Mouse (Mus musculus): ENCODE results near the gene Tor2a.

The Tor2a gene

GRCm38 (mm10) chr2:32728463-32728862 lies 28.6 kb upstream of the Tor2a start:
- DNase-seq (ENCODE audit: extremely low spot score, low read depth, low spot score), result no peak

DNA sequence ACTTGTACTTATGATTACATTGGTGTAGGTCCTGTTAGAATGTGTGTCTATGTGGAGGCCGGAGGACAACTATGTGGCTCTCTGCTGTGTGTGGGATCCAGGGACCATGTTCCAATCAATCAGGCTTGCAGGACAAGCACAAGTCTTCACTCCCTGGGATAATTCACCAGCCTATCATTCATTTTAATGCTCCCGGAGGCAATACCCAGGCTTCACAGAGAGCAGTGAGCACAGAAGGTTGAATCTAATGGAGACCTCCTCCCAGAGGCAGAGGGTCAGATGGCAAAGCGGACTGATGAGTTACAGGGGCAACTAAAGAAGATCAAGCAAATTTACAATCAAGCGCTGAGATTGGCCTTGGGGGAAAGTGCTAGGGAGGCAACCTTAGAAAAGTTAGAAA lies 27.5 kb upstream of the Tor2a start:
- DNase-seq (ENCODE audit: extremely low spot score, low read depth, low spot score), result no peak

GRCm38 (mm10) chr2:32730854-32731253 lies 26.2 kb upstream of the Tor2a start:
- peak; percentile 61 for DNase-seq (ENCODE audit: extremely low spot score, low read depth, low spot score)

- DNase-seq (ENCODE audit: extremely low spot score, low read depth, low spot score), result no peak
These were observed 25.1 kb upstream of the Tor2a start for GRCm38 (mm10) chr2:32731911-32732310.

DNA sequence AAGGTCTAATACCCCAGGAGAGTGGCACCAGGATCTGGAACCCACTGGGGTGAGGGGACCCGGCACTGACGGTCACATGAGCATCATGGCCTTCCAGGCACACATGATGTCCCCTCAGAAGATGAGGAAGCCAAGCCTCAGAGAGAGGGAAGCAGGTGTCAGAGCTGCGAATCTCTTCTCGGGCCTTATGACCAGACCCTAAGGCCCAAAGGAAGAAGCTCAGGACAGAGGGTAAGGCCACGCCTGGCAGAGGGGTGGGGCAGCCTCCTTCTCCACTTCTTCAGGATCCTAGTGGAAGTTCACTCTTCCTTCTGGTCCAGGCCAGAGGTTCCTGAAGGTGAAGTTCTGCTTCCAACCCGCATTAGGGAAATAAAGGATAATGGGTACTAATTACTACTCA lies 24.3 kb upstream of the Tor2a start:
- DNase-seq (ENCODE audit: extremely low spot score, low read depth, low spot score), result no peak

- DNase-seq (ENCODE audit: extremely low spot score, low read depth, low spot score), result no peak
These were observed 22.6 kb upstream of the Tor2a start for GRCm38 (mm10) chr2:32734480-32734879.

DNA sequence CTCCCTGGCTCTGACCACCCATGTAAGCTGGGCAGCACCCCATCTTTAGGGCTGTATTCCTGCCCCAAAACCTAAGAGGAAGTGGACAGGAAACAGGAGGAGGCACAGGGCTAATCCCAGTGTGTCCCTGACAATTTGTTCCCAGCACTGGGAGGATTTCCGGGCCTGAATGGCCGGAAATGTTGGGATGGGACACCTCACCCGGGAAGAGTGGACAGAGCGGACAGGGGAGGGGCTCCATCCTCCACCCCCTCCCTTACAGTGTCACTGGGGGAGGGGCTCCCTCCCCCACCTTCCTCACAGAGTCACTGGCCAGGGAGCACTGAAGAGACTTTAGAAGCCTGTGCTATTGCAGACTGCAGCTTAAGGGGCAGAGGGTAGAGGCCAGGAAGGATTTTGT lies 22.1 kb upstream of the Tor2a start:
- DNase-seq (ENCODE audit: extremely low spot score, low read depth, low spot score), result no peak

DNA sequence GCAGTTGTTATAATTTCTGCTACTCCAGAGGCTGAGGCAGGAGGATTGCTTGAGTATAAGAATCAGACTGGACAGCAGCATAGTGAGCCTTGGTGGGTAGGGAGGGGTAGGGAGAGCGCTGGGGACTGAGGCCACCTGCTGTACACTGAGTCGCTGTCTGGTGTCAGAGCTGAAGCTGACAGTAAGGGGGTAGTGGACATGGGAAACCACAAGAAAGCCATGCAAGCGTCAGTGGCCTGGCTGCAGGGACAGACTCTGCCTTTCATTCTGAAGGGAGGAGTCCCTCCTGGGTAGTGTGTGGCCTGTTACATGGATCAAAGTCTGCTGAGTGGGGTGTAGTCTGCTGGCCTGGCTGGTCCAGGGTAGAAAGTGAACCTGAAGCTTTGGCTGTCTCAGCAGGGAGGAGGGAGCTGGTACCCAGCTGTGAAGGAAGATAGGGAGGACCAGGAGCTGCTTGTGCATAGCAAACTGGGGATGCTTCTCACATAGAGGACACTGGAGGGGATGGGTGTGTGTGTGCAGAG lies 20.7 kb upstream of the Tor2a start:
- DNase-seq (ENCODE audit: extremely low spot score, low read depth, low spot score), result no peak

DNA sequence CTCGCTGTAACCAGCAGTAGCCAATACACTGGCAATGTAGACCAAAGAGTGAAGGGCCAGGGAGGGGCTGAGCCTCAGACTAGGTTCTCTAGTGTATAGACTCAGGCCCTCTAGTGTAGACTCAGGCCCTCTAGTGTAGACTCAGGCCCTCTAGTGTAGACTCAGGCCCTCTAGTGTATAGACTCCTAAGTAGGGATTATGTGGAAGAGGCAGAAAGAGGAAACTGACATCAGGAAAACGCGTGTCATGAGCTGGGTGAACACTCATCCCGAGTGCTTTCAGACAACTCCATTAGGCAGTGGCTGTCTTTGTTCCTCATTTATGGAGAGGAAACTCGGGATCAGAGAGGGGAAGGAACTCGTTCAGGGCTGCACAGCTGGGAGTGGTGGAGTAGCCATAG lies 20.0 kb upstream of the Tor2a start:
- DNase-seq (ENCODE audit: extremely low spot score, low read depth, low spot score), result no peak

GRCm38 (mm10) chr2:32739311-32739710 lies 17.7 kb upstream of the Tor2a start:
- DNase-seq (ENCODE audit: extremely low spot score, low read depth, low spot score), result no peak

GRCm38 (mm10) chr2:32740916-32741272 lies 16.1 kb upstream of the Tor2a start, which contains the start of gene 6330409D20Rik:
6330409D20Rik (minus strand) TSS chr2:32741016.
- DNase-seq (ENCODE audit: extremely low spot score, low read depth, low spot score), result no peak

DNA sequence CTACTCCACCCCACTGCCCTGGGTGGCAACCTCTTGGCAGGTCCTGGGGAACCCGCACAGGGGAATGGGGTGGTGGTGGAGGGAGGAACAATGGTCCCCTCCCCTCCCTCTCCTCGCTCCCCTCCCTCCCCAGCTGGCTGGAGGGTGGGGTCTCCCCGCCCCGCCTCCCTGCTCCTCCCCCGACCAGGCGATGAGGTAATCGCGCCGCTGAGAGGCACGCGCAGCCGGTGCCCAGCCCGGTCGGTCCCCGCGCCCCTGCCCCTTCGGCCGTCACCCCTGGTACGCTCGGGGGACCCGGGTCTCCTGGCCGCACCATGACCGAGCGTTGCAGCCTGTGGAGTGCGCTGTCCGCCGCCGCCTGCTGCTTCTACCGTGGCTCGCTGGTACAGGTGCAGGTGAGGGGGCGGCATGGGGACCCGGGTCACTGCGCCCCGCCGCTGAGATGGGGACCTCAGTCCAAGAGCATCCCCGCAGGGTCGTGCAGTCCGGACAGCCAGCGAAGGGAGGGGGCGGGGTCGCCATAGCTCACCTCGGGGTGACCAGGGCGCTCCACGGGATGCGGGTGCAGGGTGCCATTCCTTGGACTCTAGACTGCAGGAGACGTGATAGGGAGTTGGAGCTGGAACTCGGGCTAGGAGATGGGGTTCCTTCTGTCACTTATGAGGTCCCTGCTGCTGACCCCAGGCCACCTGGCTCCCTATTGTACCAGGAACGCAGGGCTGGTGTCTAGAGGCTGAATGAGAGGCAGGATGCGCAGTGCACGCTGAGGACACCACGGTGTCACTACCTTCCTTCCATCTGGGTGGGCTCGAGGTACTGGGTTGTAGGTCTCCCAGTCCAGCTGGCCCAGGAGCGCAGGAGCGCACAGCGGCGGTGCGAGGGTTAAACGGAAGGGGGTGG lies 15.5 kb upstream of the Tor2a start:
- DNase-seq (ENCODE audit: extremely low spot score, low read depth, low spot score), result no peak

GRCm38 (mm10) chr2:32742173-32742531 lies 14.9 kb upstream of the Tor2a start:
- DNase-seq (ENCODE audit: extremely low spot score, low read depth, low spot score), result no peak

- no peak for DNase-seq (ENCODE audit: extremely low spot score, low read depth, low spot score)
These were observed 12.6 kb upstream of the Tor2a start for GRCm38 (mm10) chr2:32744272-32744982.

GRCm38 (mm10) chr2:32749082-32749481 lies 8.0 kb upstream of the Tor2a start:
- no peak for DNase-seq (ENCODE audit: extremely low spot score, low read depth, low spot score)

- no peak for DNase-seq (ENCODE audit: extremely low spot score, low read depth, low spot score)
These were observed 6.8 kb upstream of the Tor2a start for GRCm38 (mm10) chr2:32750199-32750598.

DNA sequence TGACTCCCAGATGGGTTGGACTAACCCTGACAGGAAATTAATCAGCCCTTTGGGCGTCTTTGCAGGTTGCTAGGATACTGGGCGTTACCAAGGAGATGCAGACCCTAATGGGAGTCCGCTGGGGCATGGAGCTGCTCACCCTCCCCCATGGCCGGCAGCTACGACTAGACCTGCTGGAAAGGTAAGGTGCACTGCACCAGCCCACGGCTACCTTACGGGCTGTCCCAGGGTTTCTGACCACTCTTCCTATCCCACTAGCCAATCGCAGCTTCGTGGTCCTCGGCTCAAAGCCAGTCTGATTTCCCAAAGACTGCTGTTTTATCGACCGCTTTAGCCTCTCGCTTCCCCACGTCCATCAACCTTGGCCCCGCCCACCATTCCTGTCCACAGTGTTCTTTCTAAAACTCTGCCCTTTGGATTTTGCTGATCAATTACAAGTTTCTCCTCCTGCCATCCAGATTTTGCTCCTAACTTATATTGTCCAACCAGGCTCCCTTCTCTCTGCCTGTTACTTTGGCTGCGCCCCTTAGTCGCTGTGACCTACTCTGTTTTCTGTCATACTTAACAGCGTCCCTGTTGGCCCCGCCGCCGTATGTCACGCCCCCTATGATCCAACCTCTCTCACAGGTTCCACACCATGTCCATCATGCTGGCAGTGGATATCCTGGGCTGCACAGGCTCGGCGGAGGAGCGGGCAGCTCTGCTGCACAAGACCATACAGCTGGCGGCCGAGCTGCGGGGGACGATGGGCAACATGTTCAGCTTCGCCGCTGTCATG lies 6.0 kb upstream of the Tor2a start:
- DNase-seq (ENCODE audit: extremely low spot score, low read depth, low spot score), result no peak

DNA sequence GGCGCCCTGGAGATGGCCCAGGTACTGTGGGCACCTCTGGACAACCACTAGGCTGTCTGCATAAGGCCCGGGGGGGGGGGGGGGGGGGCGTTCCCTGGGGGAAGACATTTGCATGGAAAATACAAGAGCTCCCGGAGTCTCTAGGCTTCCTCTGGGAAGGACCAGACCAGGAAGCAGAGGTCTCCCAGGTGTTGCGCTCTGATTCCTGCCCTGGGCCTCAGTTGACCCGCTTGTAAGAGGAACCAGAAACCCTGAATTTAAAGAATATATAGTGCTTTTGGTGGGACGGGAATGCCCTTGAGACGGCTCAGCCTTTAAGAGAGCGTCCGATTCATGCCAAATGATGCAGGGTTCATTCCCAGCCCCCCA lies 5.4 kb upstream of the Tor2a start:
- no peak for DNase-seq (ENCODE audit: extremely low spot score, low read depth, low spot score)

- DNase-seq (ENCODE audit: extremely low spot score, low read depth, low spot score), result no peak
These were observed 4.9 kb upstream of the Tor2a start for GRCm38 (mm10) chr2:32752181-32752580.

DNA sequence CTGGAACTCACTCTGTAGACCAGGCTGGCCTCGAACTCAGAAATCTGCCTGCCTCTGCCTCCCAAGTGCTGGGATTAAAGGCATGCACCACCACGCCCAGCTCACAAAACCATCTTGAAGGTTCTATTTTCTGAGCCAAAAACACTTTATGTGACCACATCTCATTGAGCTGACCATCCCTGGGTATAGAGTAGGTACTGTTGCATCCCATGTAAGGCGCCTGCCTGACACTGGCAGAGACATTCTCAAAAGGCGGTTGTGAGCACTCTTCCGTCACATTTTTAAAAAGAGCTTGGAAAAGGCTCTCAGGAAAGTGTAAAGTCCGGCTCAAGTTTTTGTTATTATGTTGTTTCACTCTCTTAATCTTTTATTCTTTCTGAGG lies 369 bp upstream of the Tor2a start:
- no peak for DNase-seq (ENCODE audit: extremely low spot score, low read depth, low spot score)

- DNase-seq (ENCODE audit: extremely low spot score, low read depth, low spot score), result no peak
These were observed 1.5 kb downstream of the Tor2a start for GRCm38 (mm10) chr2:32758503-32758902.

DNA sequence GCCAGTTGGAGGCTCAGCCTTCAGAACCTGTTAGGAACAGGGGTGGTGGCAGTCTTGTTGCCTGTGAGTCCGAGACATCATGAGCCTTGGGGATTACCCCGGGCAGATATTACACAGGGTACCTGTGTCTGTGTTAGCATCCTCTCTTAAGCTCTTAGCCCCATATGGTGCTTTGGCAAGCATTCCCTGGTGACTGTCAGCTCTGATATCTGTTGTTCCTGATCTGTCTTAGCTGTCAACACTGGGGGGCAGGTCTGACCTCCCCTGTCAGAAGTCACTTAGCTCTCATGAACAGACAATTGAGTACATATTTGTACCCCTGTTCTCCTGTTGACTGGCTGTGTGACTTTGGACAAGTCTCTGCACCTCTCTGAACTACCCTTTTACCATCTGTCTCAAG lies 2.0 kb downstream of the Tor2a start:
- DNase-seq (ENCODE audit: extremely low spot score, low read depth, low spot score), result no peak

All from hindlimb bud, embryonic 11.5 days (tissue).